Mouse (Mus musculus): ENCODE data around the gene Bcl10. TPM values are rescaled to one million over a fixed set of nuclear protein-coding genes. Genes with fewer than 3 reads are reported as not detected.
A peak's percentile ranks its signal among the peaks of the same experiment; 100 is the strongest.

Bcl10 gene
- polyA plus RNA-seq, 1 experiment from 2014 or later: 59.5 TPM

DNA sequence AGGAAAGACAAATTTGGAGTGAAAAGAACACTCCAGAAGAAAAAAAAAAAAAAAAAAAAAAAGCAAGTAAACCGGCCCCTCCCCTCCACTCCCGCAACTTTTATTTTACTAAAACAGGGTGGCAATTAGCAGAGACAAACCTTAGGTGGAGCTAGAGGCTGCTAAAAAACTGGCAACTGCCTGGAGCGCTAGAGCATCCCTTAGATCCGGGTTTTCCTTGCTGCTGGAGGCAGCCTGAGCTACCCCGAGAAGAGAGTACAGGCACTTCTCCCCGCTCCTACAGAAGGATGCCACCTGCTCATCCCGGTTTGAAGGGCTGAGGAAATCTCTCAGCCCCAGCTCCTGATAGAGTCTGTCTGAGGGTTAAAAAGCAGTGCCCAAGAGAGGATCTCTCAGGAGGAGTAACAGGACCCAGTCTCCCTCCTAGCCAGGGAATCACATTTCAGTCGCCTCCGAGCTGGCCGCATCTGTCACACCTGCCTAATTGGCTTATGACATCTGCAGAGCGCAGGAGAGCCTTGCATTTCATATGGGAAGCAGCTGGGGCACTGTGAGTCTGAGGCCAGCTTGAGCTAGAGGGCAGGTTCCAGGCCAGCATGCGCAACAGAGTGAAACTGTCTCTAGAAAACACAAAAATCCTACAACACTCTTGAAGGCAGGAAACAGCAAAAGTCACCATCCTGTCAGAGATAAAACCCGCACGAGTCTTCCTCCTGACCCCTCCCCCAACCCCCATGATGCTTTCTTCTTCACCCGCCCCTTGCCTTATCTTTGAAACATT lies 27.6 kb downstream of the Bcl10 start:
- Histone ChIP-seq H3K9ac (replicated peaks; ENCODE audit: low read length) (no peak overlapping the region), H3K4me3 (ENCODE audit: low read depth, low read length) (no peak overlapping the region)
- 7% methylated on average over 15 of the region's 15 CpGs for WGBS

GRCm38 (mm10) chr3:145950815-145951130 lies 28.2 kb downstream of the Bcl10 start:
- Histone ChIP-seq H3K4me1 (ENCODE audit: control insufficient read depth, insufficient read depth, low read length) (peaks cover 4% of the 10 kb centered on the region), H3K4me3 (ENCODE audit: low read depth, low read length) (no peak overlapping the region), H3K9me3 (replicated peaks; ENCODE audit: control insufficient read depth, low read length) (no peaks in the 10 kb centered on the region), H3K36me3 (replicated peaks; ENCODE audit: control insufficient read depth, insufficient read depth, low read depth, low read length) (no peaks in the 10 kb centered on the region), H3K4me2 (ENCODE audit: low read depth, low read length) (peak overlapping the region; percentile 33; the same call in 1 of the 2 replicates), H3K9ac (replicated peaks; ENCODE audit: low read length) (no peak overlapping the region), H3K27me3 (ENCODE audit: control insufficient read depth, insufficient read depth, low read length) (no peaks in the 10 kb centered on the region), H3K27ac (replicated peaks; ENCODE audit: low read depth, low read length) (no peak overlapping the region)
- ATAC-seq (replicated peaks; ENCODE audit: insufficient number of reproducible peaks, low FRiP score, low TSS enrichment, low read depth) (no peak), DNase-seq (ENCODE audit: low spot score) (no peak)
- 45% methylated on average over 5 of the region's 5 CpGs for WGBS

More for the DNA sequence above, 27.6 kb downstream of the Bcl10 start:
- Histone ChIP-seq H3K4me2 (ENCODE audit: low read depth, low read length) (peak overlapping the region; percentile 33), H3K36me3 (replicated peaks; ENCODE audit: control insufficient read depth, insufficient read depth, low read depth, low read length) (no peaks in the 10 kb centered on the region), H3K4me1 (ENCODE audit: control insufficient read depth, insufficient read depth, low read length) (peaks cover 4% of the 10 kb centered on the region), H3K9me3 (replicated peaks; ENCODE audit: control insufficient read depth, low read length) (no peaks in the 10 kb centered on the region), H3K27me3 (ENCODE audit: control insufficient read depth, insufficient read depth, low read length) (no peaks in the 10 kb centered on the region), H3K27ac (replicated peaks; ENCODE audit: low read depth, low read length) (no peak overlapping the region)
- DNase-seq (ENCODE audit: low spot score) (peak; percentile 80), ATAC-seq (replicated peaks; ENCODE audit: insufficient number of reproducible peaks, low FRiP score, low TSS enrichment, low read depth) (peak; percentile 84)

- Histone ChIP-seq H3K9ac (replicated peaks; ENCODE audit: low read length) (no peak overlapping the region), H3K27me3 (ENCODE audit: control insufficient read depth, insufficient read depth, low read length) (no peaks in the 10 kb centered on the region), H3K36me3 (replicated peaks; ENCODE audit: control insufficient read depth, insufficient read depth, low read depth, low read length) (no peaks in the 10 kb centered on the region), H3K4me1 (ENCODE audit: control insufficient read depth, insufficient read depth, low read length) (peaks cover 4% of the 10 kb centered on the region), H3K4me2 (ENCODE audit: low read depth, low read length) (no peak overlapping the region), H3K9me3 (replicated peaks; ENCODE audit: control insufficient read depth, low read length) (no peaks in the 10 kb centered on the region), H3K4me3 (ENCODE audit: low read depth, low read length) (no peak overlapping the region), H3K27ac (replicated peaks; ENCODE audit: low read depth, low read length) (no peak overlapping the region)
- WGBS: 76% methylated on average over 17 of the region's 17 CpGs
- no peak for DNase-seq (ENCODE audit: low spot score)
- no peak for ATAC-seq (replicated peaks; ENCODE audit: insufficient number of reproducible peaks, low FRiP score, low TSS enrichment, low read depth)
Measured at GRCm38 (mm10) chr3:145951287-145952165, 28.9 kb downstream of the Bcl10 start.

- ATAC-seq (replicated peaks; ENCODE audit: insufficient number of reproducible peaks, low FRiP score, low TSS enrichment, low read depth): no peak
- Histone ChIP-seq H3K9ac (replicated peaks; ENCODE audit: low read length) (no peak overlapping the region), H3K36me3 (replicated peaks; ENCODE audit: control insufficient read depth, insufficient read depth, low read depth, low read length) (no peaks in the 10 kb centered on the region), H3K27me3 (ENCODE audit: control insufficient read depth, insufficient read depth, low read length) (no peaks in the 10 kb centered on the region), H3K4me1 (ENCODE audit: control insufficient read depth, insufficient read depth, low read length) (peaks cover 4% of the 10 kb centered on the region), H3K4me3 (ENCODE audit: low read depth, low read length) (no peak overlapping the region), H3K4me2 (ENCODE audit: low read depth, low read length) (no peak overlapping the region), H3K9me3 (replicated peaks; ENCODE audit: control insufficient read depth, low read length) (no peaks in the 10 kb centered on the region), H3K27ac (replicated peaks; ENCODE audit: low read depth, low read length) (no peak overlapping the region)
- no peak for DNase-seq (ENCODE audit: low spot score)
- WGBS: 87% methylated on average over 7 of the region's 7 CpGs
Measured at GRCm38 (mm10) chr3:145952945-145953344, 30.3 kb downstream of the Bcl10 start.

DNA sequence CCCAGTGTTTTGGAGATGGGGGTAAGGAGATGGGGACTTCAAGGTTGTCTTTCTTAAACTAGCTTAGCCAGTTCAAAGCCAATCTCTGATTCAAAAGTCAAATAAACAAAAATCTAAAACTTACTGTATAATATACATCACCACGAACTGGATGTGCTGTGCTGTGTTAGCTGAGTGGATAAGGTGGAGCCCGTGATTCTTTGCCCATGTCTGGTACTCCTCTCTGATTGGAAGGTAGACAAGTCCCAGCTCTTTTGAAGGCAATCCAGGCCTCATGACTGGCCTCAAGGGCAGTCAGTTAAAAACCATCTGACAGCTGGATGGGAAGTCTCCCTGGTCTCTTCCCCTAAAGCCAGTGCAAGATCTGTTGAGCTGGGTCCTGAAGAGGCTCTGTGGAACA lies 30.8 kb downstream of the Bcl10 start:
- DNase-seq (ENCODE audit: low spot score) (no peak), ATAC-seq (replicated peaks; ENCODE audit: insufficient number of reproducible peaks, low FRiP score, low TSS enrichment, low read depth) (no peak)
- no peaks in the 10 kb centered on the region for H3K27me3 ChIP-seq (ENCODE audit: control insufficient read depth, insufficient read depth, low read length)
- no peak overlapping the region for H3K4me3 ChIP-seq (ENCODE audit: low read depth, low read length)
- H3K9ac ChIP-seq (replicated peaks; ENCODE audit: low read length): no peak overlapping the region
- H3K9me3 ChIP-seq (replicated peaks; ENCODE audit: control insufficient read depth, low read length): no peaks in the 10 kb centered on the region
- H3K27ac ChIP-seq (replicated peaks; ENCODE audit: low read depth, low read length): no peak overlapping the region
- no peak overlapping the region for H3K4me2 ChIP-seq (ENCODE audit: low read depth, low read length)
- 80% methylated on average over 2 of the region's 2 CpGs for WGBS
- H3K36me3 ChIP-seq (replicated peaks; ENCODE audit: control insufficient read depth, insufficient read depth, low read depth, low read length): no peaks in the 10 kb centered on the region
- peaks cover 4% of the 10 kb centered on the region for H3K4me1 ChIP-seq (ENCODE audit: control insufficient read depth, insufficient read depth, low read length)

GRCm38 (mm10) chr3:145959824-145960223 lies 37.2 kb downstream of the Bcl10 start:
- H3K4me2 ChIP-seq (ENCODE audit: low read depth, low read length): no peak overlapping the region
- H3K4me3 ChIP-seq (ENCODE audit: low read depth, low read length): no peak overlapping the region
- WGBS: 48% methylated on average over 1 of the region's 1 CpGs

GRCm38 (mm10) chr3:145962411-145962810 lies 39.8 kb downstream of the Bcl10 start:
- no peak for ATAC-seq (replicated peaks; ENCODE audit: insufficient number of reproducible peaks, low FRiP score, low TSS enrichment, low read depth)
- Histone ChIP-seq H3K27ac (replicated peaks; ENCODE audit: low read depth, low read length) (no peak overlapping the region), H3K27me3 (ENCODE audit: control insufficient read depth, insufficient read depth, low read length) (peaks cover 15% of the 10 kb centered on the region; the same call in 1 of the 2 replicates), H3K9ac (replicated peaks; ENCODE audit: low read length) (no peak overlapping the region), H3K9me3 (replicated peaks; ENCODE audit: control insufficient read depth, low read length) (no peaks in the 10 kb centered on the region), H3K4me1 (ENCODE audit: control insufficient read depth, insufficient read depth, low read length) (peaks cover 4% of the 10 kb centered on the region; the same call in 1 of the 2 replicates), H3K36me3 (replicated peaks; ENCODE audit: control insufficient read depth, insufficient read depth, low read depth, low read length) (no peaks in the 10 kb centered on the region), H3K4me2 (ENCODE audit: low read depth, low read length) (no peak overlapping the region), H3K4me3 (ENCODE audit: low read depth, low read length) (no peak overlapping the region)
- DNase-seq (ENCODE audit: low spot score): no peak
- WGBS: 18% methylated on average over 9 of the region's 9 CpGs

More at GRCm38 (mm10) chr3:145959824-145960223, 37.2 kb downstream of the Bcl10 start:
- DNase-seq (ENCODE audit: low spot score): no peak
- Histone ChIP-seq H3K27ac (replicated peaks; ENCODE audit: low read depth, low read length) (no peak overlapping the region), H3K9ac (replicated peaks; ENCODE audit: low read length) (no peak overlapping the region), H3K36me3 (replicated peaks; ENCODE audit: control insufficient read depth, insufficient read depth, low read depth, low read length) (no peaks in the 10 kb centered on the region), H3K9me3 (replicated peaks; ENCODE audit: control insufficient read depth, low read length) (no peaks in the 10 kb centered on the region), H3K27me3 (ENCODE audit: control insufficient read depth, insufficient read depth, low read length) (peaks cover 15% of the 10 kb centered on the region; the same call in 1 of the 2 replicates), H3K4me1 (ENCODE audit: control insufficient read depth, insufficient read depth, low read length) (peaks cover 4% of the 10 kb centered on the region; the same call in 1 of the 2 replicates)
- no peak for ATAC-seq (replicated peaks; ENCODE audit: insufficient number of reproducible peaks, low FRiP score, low TSS enrichment, low read depth)

Measured in embryonic facial prominence, embryonic 11.5 days (tissue).